Mouse (Mus musculus) frontal cortex, adult (tissue): ENCODE results near the gene Mrpl37.

Experiments
- ATAC-seq: cut with Nextera tagmentation; 2 replicates; pipeline ENCODE4 v1.9.2; 2017; ENCODE audit warnings: mild to moderate bottlenecking, moderate library complexity, mixed read lengths; ENCODE audit not compliant: low TSS enrichment

Gene Mrpl37

GRCm38 (mm10) chr4:107067151-107067840, 628 bp upstream of the Mrpl37 start:
- peak; percentile 40 for ATAC-seq

DNA sequence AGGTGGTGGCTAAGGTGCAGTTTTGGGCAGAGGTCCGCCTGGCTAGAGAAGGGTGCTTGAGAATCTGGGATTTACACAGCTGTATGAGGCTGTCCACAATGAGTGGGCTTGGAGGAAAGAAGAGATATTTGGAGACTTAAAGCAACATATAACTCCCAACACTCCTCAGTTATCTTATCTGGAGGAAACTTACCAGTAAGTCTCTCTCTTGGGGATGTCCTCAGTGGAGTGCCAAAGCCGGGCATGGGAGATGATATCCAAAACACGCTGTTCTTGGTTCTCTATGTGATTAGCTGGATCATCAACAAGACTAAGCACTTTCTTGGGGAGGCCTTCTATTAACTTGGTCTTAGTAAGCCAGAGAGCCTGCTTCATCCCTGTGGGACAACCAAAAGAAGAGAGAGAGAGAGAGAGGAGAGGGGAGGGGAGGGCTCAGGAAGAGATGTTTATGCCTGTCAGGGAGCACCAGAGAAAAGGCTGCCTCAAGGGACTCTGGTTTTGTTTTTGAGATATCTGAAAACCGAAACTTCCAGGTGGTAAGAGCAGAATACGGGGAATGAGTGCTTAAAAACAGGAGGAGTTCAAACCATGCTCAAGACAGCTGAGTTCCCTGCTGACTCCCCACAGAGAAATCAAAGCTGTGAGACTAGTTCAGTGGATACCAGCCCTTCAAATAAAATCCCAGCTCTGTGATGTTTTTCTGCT, 2.1 kb downstream of the Mrpl37 start:
- ATAC-seq: no peak

DNA sequence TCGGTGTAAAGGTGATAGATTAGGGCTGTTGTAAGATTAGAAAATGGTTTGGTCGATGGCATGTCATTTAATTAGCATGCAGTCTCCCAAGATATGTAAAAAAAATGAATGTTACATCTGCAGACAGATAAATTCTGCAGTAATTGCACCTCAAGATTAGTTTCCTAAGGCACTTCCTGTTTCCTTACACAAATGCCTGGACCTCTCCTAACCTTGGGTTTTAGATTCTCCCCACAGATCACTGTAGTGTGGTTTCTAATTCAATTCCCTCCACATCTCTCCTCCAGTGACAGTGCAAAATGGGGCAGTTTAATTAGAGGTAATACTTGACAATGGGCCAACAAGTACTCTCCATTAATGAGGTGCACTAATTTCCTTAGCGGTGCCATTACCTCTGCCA, 3.5 kb downstream of the Mrpl37 start:
- ATAC-seq: no peak

DNA sequence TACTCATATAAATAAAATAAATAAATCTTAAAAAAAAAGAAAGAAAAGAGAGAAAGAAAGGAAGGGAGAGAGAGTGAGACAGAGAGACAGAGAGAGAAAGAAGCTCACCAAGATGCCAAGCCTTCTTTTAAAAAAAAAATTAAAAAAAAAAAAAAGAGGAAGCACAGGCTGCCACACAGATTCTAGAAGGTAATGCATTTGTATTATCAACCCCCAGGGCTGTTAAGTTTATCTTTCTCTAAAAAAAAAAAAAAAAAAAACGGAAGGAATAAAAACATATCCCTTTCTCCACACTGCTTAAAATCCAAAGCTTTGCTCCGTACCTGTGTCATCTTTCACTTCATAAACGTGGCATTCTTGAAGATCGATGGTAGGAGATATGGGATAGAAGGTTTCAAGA, 5.1 kb downstream of the Mrpl37 start:
- ATAC-seq: no peak

GRCm38 (mm10) chr4:107058781-107059180, 7.9 kb downstream of the Mrpl37 start:
- ATAC-seq: no peak

- ATAC-seq: no peak
Observed at GRCm38 (mm10) chr4:107058346-107058745, 8.3 kb downstream of the Mrpl37 start.

- ATAC-seq: no peak
Observed at GRCm38 (mm10) chr4:107056088-107056487, 10.6 kb downstream of the Mrpl37 start.

GRCm38 (mm10) chr4:107052962-107053553, 13.6 kb downstream of the Mrpl37 start:
- ATAC-seq: no peak

GRCm38 (mm10) chr4:107051889-107052288, 14.8 kb downstream of the Mrpl37 start:
- ATAC-seq: peak; percentile 61

- no peak for ATAC-seq
Observed at GRCm38 (mm10) chr4:107048568-107049162, 18.0 kb downstream of the Mrpl37 start.

DNA sequence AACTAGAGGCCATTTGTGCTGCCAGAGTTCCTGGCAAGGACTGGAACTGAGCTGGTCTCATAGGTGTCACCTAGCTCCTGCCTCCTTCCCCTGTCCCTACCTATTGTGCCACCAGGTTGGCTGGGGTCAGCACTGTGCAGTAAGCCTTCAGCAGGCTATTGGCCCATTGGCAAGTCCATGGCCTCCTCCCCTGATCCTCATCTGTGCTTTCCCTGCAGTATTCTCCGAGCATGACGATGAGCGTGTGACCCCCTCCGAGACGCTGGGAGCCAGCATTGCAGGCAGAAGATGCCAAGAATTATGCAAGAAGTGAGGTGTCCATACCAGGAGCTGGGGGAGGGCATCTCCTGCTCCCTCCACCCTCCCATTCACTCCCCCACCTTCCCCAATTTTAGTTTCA, 18.9 kb downstream of the Mrpl37 start:
- 0 out of 2 replicates have a peak, but pooled peaks have one; percentile 33 for ATAC-seq

DNA sequence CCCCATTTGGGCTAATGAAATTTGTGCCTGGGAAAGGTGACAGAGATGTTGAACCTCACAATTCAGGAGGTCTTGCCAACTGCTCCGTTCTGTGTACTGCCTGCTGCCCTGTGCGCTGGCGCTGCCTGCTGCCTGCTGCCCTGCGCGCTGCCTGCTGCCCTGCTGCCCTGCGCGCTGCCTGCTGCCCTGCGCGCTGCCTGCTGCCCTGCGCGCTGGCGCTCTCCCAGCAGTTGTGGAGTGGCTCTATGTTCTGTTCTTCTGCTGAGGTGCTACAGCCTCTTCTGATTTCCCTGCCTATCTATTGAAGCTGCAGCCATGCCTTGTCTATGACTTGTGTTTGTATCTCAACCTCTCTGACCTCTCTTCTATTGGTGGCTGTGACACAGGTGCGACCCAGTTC, 21.5 kb downstream of the Mrpl37 start:
- no peak for ATAC-seq

DNA sequence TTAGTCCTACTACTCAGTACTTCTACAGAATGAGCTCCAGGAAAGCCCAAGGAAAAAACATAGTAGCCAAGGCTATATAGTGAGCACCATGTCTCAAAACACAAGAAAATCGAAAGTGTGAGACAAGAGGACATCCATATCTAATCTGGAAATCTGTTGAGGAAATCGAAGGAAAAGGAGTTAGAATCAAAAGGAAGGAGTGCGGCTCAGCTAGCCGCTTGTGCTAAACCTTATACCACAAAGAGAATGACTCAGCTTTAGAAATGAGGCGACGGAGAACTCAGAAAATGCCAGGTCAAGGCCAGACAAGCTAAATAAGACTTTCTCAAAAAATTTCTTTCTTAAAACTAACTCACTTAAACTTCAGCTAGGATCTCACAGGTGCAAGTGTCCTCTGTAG, 24.4 kb downstream of the Mrpl37 start:
- no peak for ATAC-seq

GRCm38 (mm10) chr4:107039270-107039669, 27.4 kb downstream of the Mrpl37 start:
- ATAC-seq: peak; percentile 70

GRCm38 (mm10) chr4:107038303-107038702, 28.4 kb downstream of the Mrpl37 start:
- ATAC-seq: peak; percentile 81

- ATAC-seq: no peak
Observed at GRCm38 (mm10) chr4:107036985-107037384, 29.7 kb downstream of the Mrpl37 start.

DNA sequence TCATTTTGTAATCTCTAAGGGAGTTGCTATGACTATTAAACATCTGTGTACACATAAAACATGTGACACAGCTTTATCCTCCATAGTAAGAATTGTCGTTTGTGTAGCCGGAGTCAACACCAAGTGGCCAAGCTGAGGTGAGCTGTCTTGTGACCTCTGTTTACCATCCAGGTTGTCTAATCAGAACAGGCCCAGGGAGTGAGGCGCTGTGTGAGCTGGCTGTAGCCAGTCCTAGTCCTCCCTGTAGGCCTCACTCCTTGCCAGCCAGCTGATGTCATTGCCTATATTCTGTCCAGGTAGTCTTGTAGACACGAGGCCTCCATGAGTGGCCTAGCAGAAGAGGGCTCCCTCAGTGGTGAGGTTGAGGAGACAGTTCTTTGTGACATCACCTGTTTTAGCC, 31.0 kb downstream of the Mrpl37 start:
- ATAC-seq: no peak

DNA sequence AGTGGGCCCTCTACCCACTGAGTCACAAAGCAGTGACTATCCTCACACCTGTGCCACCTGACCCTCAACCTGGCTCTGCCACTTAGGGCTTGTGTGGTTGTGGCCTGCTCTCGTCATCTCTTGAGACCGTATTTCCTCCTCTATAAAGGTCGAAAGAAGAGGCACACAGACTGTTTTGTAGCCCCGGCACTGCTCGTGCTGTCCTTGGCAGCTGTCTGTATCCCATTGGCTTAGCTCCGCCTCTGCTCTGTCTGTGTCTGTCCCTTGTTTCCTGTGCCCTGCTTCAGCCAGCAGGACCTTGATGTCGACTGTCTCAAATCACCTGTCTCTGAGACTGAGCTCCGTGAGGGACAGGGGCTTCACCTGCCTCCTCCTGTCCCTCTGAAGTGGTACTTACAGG, 40.2 kb downstream of the Mrpl37 start:
- ATAC-seq: no peak

DNA sequence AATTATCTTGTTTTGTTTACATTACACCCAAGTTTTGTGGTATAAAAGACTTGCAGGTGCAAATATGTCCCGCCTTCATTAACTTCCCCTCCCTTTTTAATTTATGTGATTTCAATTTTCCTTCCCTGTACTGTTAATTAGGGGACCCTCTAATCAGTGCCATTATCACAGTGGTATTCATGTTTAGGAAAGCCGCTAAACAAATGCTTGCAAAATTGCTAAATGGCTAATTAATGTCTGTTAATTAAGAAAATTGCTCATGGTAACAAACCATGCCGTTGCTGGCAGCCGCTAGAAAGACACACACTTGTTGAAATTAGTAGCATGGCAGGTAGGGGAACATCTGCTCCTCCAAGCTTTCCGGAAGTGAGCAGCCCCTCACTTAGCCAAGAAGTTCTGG, 41.3 kb downstream of the Mrpl37 start:
- no peak for ATAC-seq

DNA sequence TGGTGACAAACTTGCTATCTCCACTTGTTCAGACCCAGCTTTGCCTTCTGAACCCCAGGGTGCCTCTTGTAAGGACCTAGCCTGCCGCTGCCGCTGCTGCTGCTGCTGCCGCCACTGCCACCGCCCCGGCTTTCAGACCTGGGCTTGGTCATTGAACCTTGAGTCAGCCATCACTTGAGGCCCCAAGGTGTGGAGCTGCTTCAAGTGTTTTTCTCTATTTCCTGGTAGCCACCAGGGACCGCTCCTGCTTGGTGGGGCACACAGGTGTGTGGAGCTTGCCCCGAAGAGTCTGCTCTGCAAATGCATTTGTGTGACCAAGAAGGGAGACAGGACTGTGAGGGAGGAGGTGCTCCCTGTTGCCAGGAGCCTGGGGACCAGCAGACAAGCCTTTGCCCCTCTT, 41.8 kb downstream of the Mrpl37 start:
- no peak for ATAC-seq

DNA sequence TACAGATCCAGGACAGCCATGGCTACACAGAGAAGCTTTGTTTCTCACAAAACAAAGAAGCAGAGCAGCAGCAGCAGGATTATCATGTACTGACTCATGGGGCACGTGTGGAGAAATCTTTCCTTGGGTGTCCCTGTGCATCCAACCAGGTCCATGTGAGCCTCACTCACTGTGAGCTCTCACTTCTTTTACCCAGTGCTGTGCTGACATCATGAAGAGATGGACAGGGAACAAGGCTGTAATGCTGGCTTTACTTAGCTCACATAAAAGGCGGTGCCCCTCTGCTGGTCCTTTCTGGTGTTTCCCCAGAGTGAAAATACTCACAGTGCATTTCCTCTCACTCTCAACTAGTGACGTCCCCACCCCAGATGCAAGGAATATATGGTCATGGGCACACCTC, 45.2 kb downstream of the Mrpl37 start:
- no peak for ATAC-seq

- ATAC-seq: no peak
Observed at GRCm38 (mm10) chr4:107020287-107021000, 46.2 kb downstream of the Mrpl37 start.
